Mouse (Mus musculus): ENCODE measurements around the gene Rps11. TPM values are rescaled to one million over a fixed set of nuclear protein-coding genes. Genes with fewer than 3 reads are reported as not detected.
A peak's percentile ranks its signal among the peaks of the same experiment; 100 is the strongest.

Rps11 gene
- polyA plus RNA-seq, 1 experiment from 2014 or later: 1,443 TPM

DNA sequence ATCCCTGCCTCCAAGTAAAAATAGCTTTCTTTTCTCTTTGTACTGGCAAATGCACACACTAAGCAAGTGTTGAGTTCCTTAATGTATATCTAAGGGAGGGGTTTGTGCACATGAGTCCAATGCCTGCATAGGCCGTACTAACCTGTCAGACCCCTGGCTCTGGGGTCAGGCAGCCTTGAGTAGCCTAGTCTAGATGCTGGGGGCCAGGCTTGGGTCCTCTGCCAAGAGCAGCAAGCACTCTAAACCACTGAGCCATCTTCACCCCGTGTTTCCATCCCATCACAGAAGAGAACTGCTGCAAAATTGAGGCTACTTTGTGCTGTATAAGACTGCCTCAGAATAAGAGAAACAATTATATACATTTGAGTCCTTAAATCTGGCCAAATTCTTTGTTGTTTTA, 46.4 kb downstream of the Rps11 start:
- peaks cover 6% of the 10 kb centered on the region; the same call in 1 of the 2 replicates for H3K4me1 ChIP-seq (replicated peaks; ENCODE audit: control insufficient read depth, insufficient read depth, low read length)
- WGBS: 86% methylated on average over 2 of the region's 2 CpGs
- no peak overlapping the region for H3K9ac ChIP-seq (ENCODE audit: low read length)
- H3K4me2 ChIP-seq (ENCODE audit: low read depth, low read length): no peak overlapping the region
- H3K27me3 ChIP-seq (ENCODE audit: control insufficient read depth, insufficient read depth, low read depth, low read length): no peaks in the 10 kb centered on the region
- H3K27ac ChIP-seq (ENCODE audit: low read length): no peak overlapping the region
- no peaks in the 10 kb centered on the region for H3K9me3 ChIP-seq (ENCODE audit: control insufficient read depth, low read length)
- H3K36me3 ChIP-seq (ENCODE audit: control insufficient read depth, insufficient read depth, low read length): peaks cover 22% of the 10 kb centered on the region
- ATAC-seq (ENCODE audit: low read depth): no peak
- H3K4me3 ChIP-seq (ENCODE audit: low read length): no peak overlapping the region

DNA sequence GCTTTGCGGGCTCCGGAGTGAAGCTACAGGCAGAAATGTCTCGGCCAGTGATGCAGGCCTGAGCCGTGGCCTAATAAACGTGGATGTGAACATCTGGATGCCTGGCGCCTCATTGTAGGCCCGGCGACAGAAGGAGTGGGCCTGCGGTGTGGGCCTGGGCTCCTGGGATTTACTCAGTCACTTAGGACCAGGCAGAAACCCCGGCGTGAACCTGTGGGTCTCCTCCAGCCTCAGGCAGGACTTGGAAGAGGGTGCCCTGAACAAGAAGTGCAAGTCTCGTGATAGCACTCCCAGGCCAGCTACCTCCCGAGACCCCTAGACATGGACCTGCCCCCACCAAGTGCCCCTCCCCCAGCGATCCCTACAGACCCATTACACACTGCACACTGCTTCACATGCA, 46.9 kb downstream of the Rps11 start:
- Histone ChIP-seq H3K27me3 (ENCODE audit: control insufficient read depth, insufficient read depth, low read depth, low read length) (no peaks in the 10 kb centered on the region), H3K36me3 (ENCODE audit: control insufficient read depth, insufficient read depth, low read length) (peaks cover 22% of the 10 kb centered on the region), H3K4me1 (replicated peaks; ENCODE audit: control insufficient read depth, insufficient read depth, low read length) (peaks cover 4% of the 10 kb centered on the region; the same call in 1 of the 2 replicates), H3K27ac (ENCODE audit: low read length) (no peak overlapping the region), H3K9ac (ENCODE audit: low read length) (no peak overlapping the region), H3K4me2 (ENCODE audit: low read depth, low read length) (no peak overlapping the region), H3K9me3 (ENCODE audit: control insufficient read depth, low read length) (no peaks in the 10 kb centered on the region), H3K4me3 (ENCODE audit: low read length) (no peak overlapping the region)
- WGBS: 88% methylated on average over 14 of the region's 14 CpGs
- no peak for ATAC-seq (ENCODE audit: low read depth)

DNA sequence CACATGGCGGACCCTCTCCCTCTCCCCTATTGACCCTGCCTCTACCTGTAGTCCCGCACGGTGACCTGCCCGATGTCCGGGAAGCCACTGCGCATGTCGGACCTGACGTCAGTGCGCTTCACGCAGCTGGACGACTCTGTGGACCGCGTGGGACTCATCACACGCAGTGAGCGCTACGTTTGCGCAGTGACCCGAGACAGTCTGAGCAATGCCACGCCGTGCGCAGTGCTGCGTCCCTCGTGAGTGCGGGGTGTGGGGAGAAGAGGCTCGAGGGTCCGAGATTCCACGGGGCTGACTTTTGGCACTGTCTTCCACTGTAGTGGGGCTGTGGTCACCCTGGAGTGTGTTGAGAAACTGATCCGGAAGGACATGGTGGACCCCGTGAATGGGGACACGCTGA, 47.7 kb downstream of the Rps11 start:
- Histone ChIP-seq H3K36me3 (ENCODE audit: control insufficient read depth, insufficient read depth, low read length) (peaks cover 22% of the 10 kb centered on the region), H3K4me1 (replicated peaks; ENCODE audit: control insufficient read depth, insufficient read depth, low read length) (peaks cover 4% of the 10 kb centered on the region; the same call in 1 of the 2 replicates), H3K27me3 (ENCODE audit: control insufficient read depth, insufficient read depth, low read depth, low read length) (no peaks in the 10 kb centered on the region), H3K4me3 (ENCODE audit: low read length) (no peak overlapping the region), H3K4me2 (ENCODE audit: low read depth, low read length) (no peak overlapping the region), H3K9ac (ENCODE audit: low read length) (no peak overlapping the region), H3K27ac (ENCODE audit: low read length) (no peak overlapping the region), H3K9me3 (ENCODE audit: control insufficient read depth, low read length) (no peaks in the 10 kb centered on the region)
- ATAC-seq (ENCODE audit: low read depth): no peak
- 86% methylated on average over 30 of the region's 30 CpGs for WGBS

DNA sequence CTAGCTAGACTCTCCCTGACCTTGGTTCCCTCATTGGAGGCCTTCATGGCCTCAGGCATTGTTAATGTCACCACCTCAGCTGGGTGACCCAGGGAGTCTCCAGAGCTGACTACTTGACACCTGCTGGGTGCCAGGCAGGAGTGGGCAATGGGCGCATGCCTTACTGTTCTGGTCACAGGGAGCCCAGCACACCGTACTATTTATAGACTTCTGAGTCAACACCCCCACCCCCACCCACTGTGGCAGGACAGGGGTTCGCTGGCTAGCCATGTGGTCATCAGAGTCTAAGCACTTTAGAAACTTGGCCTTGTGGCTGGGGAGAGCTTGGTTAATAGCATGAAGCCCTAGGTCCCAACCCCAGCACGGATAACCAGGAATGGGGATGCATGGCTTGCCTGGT, 48.8 kb downstream of the Rps11 start:
- Histone ChIP-seq H3K9ac (ENCODE audit: low read length) (no peak overlapping the region), H3K4me2 (ENCODE audit: low read depth, low read length) (no peak overlapping the region), H3K4me1 (replicated peaks; ENCODE audit: control insufficient read depth, insufficient read depth, low read length) (peaks cover 4% of the 10 kb centered on the region; the same call in 1 of the 2 replicates), H3K9me3 (ENCODE audit: control insufficient read depth, low read length) (no peaks in the 10 kb centered on the region), H3K27ac (ENCODE audit: low read length) (no peak overlapping the region), H3K4me3 (ENCODE audit: low read length) (no peak overlapping the region), H3K36me3 (ENCODE audit: control insufficient read depth, insufficient read depth, low read length) (peaks cover 22% of the 10 kb centered on the region), H3K27me3 (ENCODE audit: control insufficient read depth, insufficient read depth, low read depth, low read length) (no peaks in the 10 kb centered on the region)
- ATAC-seq (ENCODE audit: low read depth): no peak
- 73% methylated on average over 4 of the region's 4 CpGs for WGBS

DNA sequence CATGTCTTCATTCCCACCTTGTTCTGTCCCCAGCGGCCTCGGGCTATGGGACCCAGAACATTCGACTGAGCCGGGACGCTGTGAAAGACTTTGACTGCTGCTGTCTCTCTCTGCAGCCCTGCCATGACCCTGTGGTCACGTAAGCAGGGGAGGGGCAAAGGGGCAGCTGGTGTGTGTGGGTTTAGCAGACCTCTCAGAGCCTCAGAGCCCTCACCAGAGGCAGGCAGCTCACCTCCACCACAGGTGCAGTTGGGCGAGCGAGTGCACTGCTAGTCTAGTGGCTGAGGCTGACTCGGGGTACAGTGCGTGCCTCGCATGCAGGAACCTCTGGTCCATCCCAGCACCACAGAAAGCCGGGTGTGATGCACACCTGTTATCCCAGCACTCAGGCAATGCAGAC, 50.3 kb downstream of the Rps11 start:
- no peak overlapping the region for H3K27ac ChIP-seq (ENCODE audit: low read length)
- H3K4me3 ChIP-seq (ENCODE audit: low read length): no peak overlapping the region
- no peak overlapping the region for H3K4me2 ChIP-seq (ENCODE audit: low read depth, low read length)
- no peaks in the 10 kb centered on the region for H3K4me1 ChIP-seq (replicated peaks; ENCODE audit: control insufficient read depth, insufficient read depth, low read length)
- H3K9me3 ChIP-seq (ENCODE audit: control insufficient read depth, low read length): no peaks in the 10 kb centered on the region
- no peak overlapping the region for H3K9ac ChIP-seq (ENCODE audit: low read length)
- 88% methylated on average over 12 of the region's 12 CpGs for WGBS
- ATAC-seq (ENCODE audit: low read depth): no peak
- H3K27me3 ChIP-seq (ENCODE audit: control insufficient read depth, insufficient read depth, low read depth, low read length): no peaks in the 10 kb centered on the region
- H3K36me3 ChIP-seq (ENCODE audit: control insufficient read depth, insufficient read depth, low read length): peaks cover 22% of the 10 kb centered on the region

DNA sequence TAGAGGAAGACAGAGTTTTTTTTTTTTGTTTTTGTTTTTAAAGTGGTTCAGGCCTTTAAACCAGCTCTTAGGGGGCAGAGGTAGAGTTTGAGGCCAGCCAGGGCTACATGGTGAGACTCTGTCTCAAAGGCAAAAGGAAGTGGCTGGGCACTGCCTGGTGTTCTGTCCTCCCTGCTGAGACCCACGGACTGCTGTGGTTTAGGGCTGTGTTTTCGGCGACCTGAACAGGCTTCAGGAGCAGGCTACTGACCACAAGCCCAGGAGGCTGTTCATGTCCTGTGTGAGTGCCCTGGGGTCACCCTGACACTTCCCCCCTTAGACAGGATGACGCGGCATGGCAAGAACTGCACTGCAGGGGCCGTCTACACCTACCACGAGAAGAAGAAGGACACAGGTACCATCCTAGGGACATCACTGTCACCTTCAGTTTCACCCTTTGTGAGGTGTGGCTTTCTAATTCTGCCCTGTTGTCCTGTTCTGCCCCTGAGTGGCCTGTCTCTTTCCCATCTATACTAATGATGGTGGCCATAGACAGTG, 51.0 kb downstream of the Rps11 start:
- no peak overlapping the region for H3K27ac ChIP-seq (ENCODE audit: low read length)
- 71% methylated on average over 7 of the region's 7 CpGs for WGBS
- H3K4me2 ChIP-seq (ENCODE audit: low read depth, low read length): no peak overlapping the region
- no peak for ATAC-seq (ENCODE audit: low read depth)
- H3K27me3 ChIP-seq (ENCODE audit: control insufficient read depth, insufficient read depth, low read depth, low read length): no peaks in the 10 kb centered on the region
- no peak overlapping the region for H3K4me3 ChIP-seq (ENCODE audit: low read length)
- H3K9me3 ChIP-seq (ENCODE audit: control insufficient read depth, low read length): no peaks in the 10 kb centered on the region
- H3K9ac ChIP-seq (ENCODE audit: low read length): no peak overlapping the region
- H3K36me3 ChIP-seq (ENCODE audit: control insufficient read depth, insufficient read depth, low read length): peaks cover 22% of the 10 kb centered on the region
- H3K4me1 ChIP-seq (replicated peaks; ENCODE audit: control insufficient read depth, insufficient read depth, low read length): no peaks in the 10 kb centered on the region

MicroRNAs encoded within 50 kb of the gene (microRNA counts, 519-probe panel; counts per million panel counts)
- microRNA mmu-miR-150: 3,071 counts per million, percentile 59 among the panel's probes with 10 or more counts

Small RNA genes lying within 50 kb of the gene (microRNA-seq; reads per million reads assigned to microRNA genes)
- gene Mir150 (49.8 reads per million, percentile 42 among the genes with 10 or more reads in this experiment), gene Mir5121 (10.1 reads per million, percentile 24 among the genes with 10 or more reads in this experiment), gene Mir7055 (not detected)

Other genes starting within 250 kb of the Rps11 start
- 97.3 and 102 TPM in 2 replicates for gene Med25, start 231.7 kb downstream of the Rps11 start, polyA plus RNA-seq (2015; fragmentation: Nextera tagmentation; extraction: Ambion mirVana)
- 22.4 and 24.3 TPM in 2 replicates for gene Fuz, start 228.4 kb downstream of the Rps11 start, polyA plus RNA-seq (2015; fragmentation: Nextera tagmentation; extraction: Ambion mirVana)
- 58.2 and 63.7 TPM in 2 replicates for gene Ap2a1, start 194.9 kb downstream of the Rps11 start, polyA plus RNA-seq (2015; fragmentation: Nextera tagmentation; extraction: Ambion mirVana)
- gene Tsks, start 181.2 kb downstream of the Rps11 start, polyA plus RNA-seq (2015; fragmentation: Nextera tagmentation; extraction: Ambion mirVana): 0.15 and 0.44 TPM in 2 replicates
- gene Cpt1c, start 149.6 kb downstream of the Rps11 start, polyA plus RNA-seq (2015; fragmentation: Nextera tagmentation; extraction: Ambion mirVana): 17.1 and 17.5 TPM in 2 replicates
- 413 and 457 TPM in 2 replicates for gene Prmt1, start 137.9 kb downstream of the Rps11 start, polyA plus RNA-seq (2015; fragmentation: Nextera tagmentation; extraction: Ambion mirVana)
- 96.5 and 108 TPM in 2 replicates for gene Irf3, start 126.8 kb downstream of the Rps11 start, polyA plus RNA-seq (2015; fragmentation: Nextera tagmentation; extraction: Ambion mirVana)
- 62.0 and 64.5 TPM in 2 replicates for gene Bcl2l12, start 125.7 kb downstream of the Rps11 start, polyA plus RNA-seq (2015; fragmentation: Nextera tagmentation; extraction: Ambion mirVana)
- 28.9 and 30.7 TPM in 2 replicates for gene Scaf1, start 108.1 kb downstream of the Rps11 start, polyA plus RNA-seq (2015; fragmentation: Nextera tagmentation; extraction: Ambion mirVana)
- gene Rras, start 106.5 kb downstream of the Rps11 start, polyA plus RNA-seq (2015; fragmentation: Nextera tagmentation; extraction: Ambion mirVana): 54.6 and 59.7 TPM in 2 replicates
- 9.2 TPM in 2 replicates for gene Prr12, start 71.6 kb downstream of the Rps11 start, polyA plus RNA-seq (2015; fragmentation: Nextera tagmentation; extraction: Ambion mirVana)
- 72.5 and 77.8 TPM in 2 replicates for gene Nosip, start 62.0 kb downstream of the Rps11 start, polyA plus RNA-seq (2015; fragmentation: Nextera tagmentation; extraction: Ambion mirVana)
- 28.7 and 31.9 TPM in 2 replicates for gene Prrg2, start 61.8 kb downstream of the Rps11 start, polyA plus RNA-seq (2015; fragmentation: Nextera tagmentation; extraction: Ambion mirVana)
- 308 and 326 TPM in 2 replicates for gene Rcn3, start 32.2 kb downstream of the Rps11 start, polyA plus RNA-seq (2015; fragmentation: Nextera tagmentation; extraction: Ambion mirVana)
- gene Fcgrt, start 20.6 kb downstream of the Rps11 start, polyA plus RNA-seq (2015; fragmentation: Nextera tagmentation; extraction: Ambion mirVana): 93.7 and 97.1 TPM in 2 replicates
- gene Rpl13a, start 4.3 kb upstream of the Rps11 start, polyA plus RNA-seq (2015; fragmentation: Nextera tagmentation; extraction: Ambion mirVana): 1,289 and 1,305 TPM in 2 replicates
- gene Gm45713, start 11.8 kb upstream of the Rps11 start, polyA plus RNA-seq (2015; fragmentation: Nextera tagmentation; extraction: Ambion mirVana): 0.31 and 0.60 TPM in 2 replicates
- 2.4 and 3.0 TPM in 2 replicates for gene Flt3l, start 12.0 kb upstream of the Rps11 start, polyA plus RNA-seq (2015; fragmentation: Nextera tagmentation; extraction: Ambion mirVana)
- gene Pih1d1, start 29.9 kb upstream of the Rps11 start, polyA plus RNA-seq (2015; fragmentation: Nextera tagmentation; extraction: Ambion mirVana): 99.2 and 100 TPM in 2 replicates
- gene Aldh16a1, start 30.1 kb upstream of the Rps11 start, polyA plus RNA-seq (2015; fragmentation: Nextera tagmentation; extraction: Ambion mirVana): 55.4 and 57.4 TPM in 2 replicates
- 0.34 and 0.99 TPM in 2 replicates for gene Slc17a7, start 39.5 kb upstream of the Rps11 start, polyA plus RNA-seq (2015; fragmentation: Nextera tagmentation; extraction: Ambion mirVana)
- gene Gfy, start 55.1 kb upstream of the Rps11 start, polyA plus RNA-seq (2015; fragmentation: Nextera tagmentation; extraction: Ambion mirVana): not detected in 2 replicates
- not detected in 2 replicates for gene Pth2, start 56.6 kb upstream of the Rps11 start, polyA plus RNA-seq (2015; fragmentation: Nextera tagmentation; extraction: Ambion mirVana)
- 1.3 TPM in 2 replicates for gene Ccdc155, start 80.5 kb upstream of the Rps11 start, polyA plus RNA-seq (2015; fragmentation: Nextera tagmentation; extraction: Ambion mirVana)
- 0.84 and 1.6 TPM in 2 replicates for gene Dkkl1, start 87.7 kb upstream of the Rps11 start, polyA plus RNA-seq (2015; fragmentation: Nextera tagmentation; extraction: Ambion mirVana)
- 134 and 148 TPM in 2 replicates for gene Tead2, start 91.3 kb upstream of the Rps11 start, polyA plus RNA-seq (2015; fragmentation: Nextera tagmentation; extraction: Ambion mirVana)
- gene Cd37, start 114.7 kb upstream of the Rps11 start, polyA plus RNA-seq (2015; fragmentation: Nextera tagmentation; extraction: Ambion mirVana): 3.0 and 4.6 TPM in 2 replicates
- gene Slc6a16, start 116.6 kb upstream of the Rps11 start, polyA plus RNA-seq (2015; fragmentation: Nextera tagmentation; extraction: Ambion mirVana): 0.23 TPM in 1 of 2 replicates, not detected in the other
- not detected in 2 replicates for gene Slc6a21, start 153.1 kb upstream of the Rps11 start, polyA plus RNA-seq (2015; fragmentation: Nextera tagmentation; extraction: Ambion mirVana)
- 19.6 and 25.0 TPM in 2 replicates for gene Trpm4, start 209.3 kb upstream of the Rps11 start, polyA plus RNA-seq (2015; fragmentation: Nextera tagmentation; extraction: Ambion mirVana)
- 1.8 and 2.0 TPM in 2 replicates for gene Hrc, start 210.9 kb upstream of the Rps11 start, polyA plus RNA-seq (2015; fragmentation: Nextera tagmentation; extraction: Ambion mirVana)
- gene Ppfia3, start 242.6 kb upstream of the Rps11 start, polyA plus RNA-seq (2015; fragmentation: Nextera tagmentation; extraction: Ambion mirVana): 2.2 and 2.5 TPM in 2 replicates
- 0.53 TPM in 2 replicates for gene Lin7b, start 246.1 kb upstream of the Rps11 start, polyA plus RNA-seq (2015; fragmentation: Nextera tagmentation; extraction: Ambion mirVana)

Measured in lung, embryonic 16.5 days (tissue).